In genomic region chr7:105639756-105640155, GRCm38 (mm10) we compare ENCODE assay signal across 8 mouse cellular contexts. TPM values are rescaled to one million over a fixed set of nuclear protein-coding genes. Genes with fewer than 3 reads are reported as not detected.
DNase-seq lines count a peak whose midpoint lies in the region; ATAC-seq and TF ChIP-seq lines count a peak whose summit lies in the region.

TSS of gene Timm10b (plus strand) at chr7:105640056.

- H3K4me2 ChIP-seq in forebrain, embryonic 14.5 days (ENCODE audit: low read length), result peak within 1 kb of the TSS; percentile 95
- H3K4me2 ChIP-seq in hindbrain, embryonic 12.5 days (replicated peaks), result peak within 1 kb of the TSS; percentile 82
- peak within 1 kb of the TSS; percentile 95 for H3K4me2 ChIP-seq in liver, embryonic 14.5 days (ENCODE audit: low read depth)

- H3K9me3 ChIP-seq in erythroblast, embryonic 14.5 days (ENCODE audit: control insufficient read depth, low read length), result no peaks in the 10 kb centered on the region
- no peaks in the 10 kb centered on the region for H3K9me3 ChIP-seq in ES-E14 (ENCODE audit: control insufficient read depth, insufficient read depth, low read depth, low read length)
- no peaks in the 10 kb centered on the region for H3K9me3 ChIP-seq in forebrain, embryonic 14.5 days (replicated peaks; ENCODE audit: control insufficient read depth, low read length)
- no peaks in the 10 kb centered on the region for H3K9me3 ChIP-seq in hindbrain, embryonic 12.5 days (replicated peaks)
- H3K9me3 ChIP-seq in liver, embryonic 14.5 days (ENCODE audit: control insufficient read depth, low read length), result no peaks in the 10 kb centered on the region

- no peak for DNase-seq in ES-E14 (ENCODE audit: low read depth, low spot score)
- no peak for DNase-seq in forebrain, embryonic 14.5 days (ENCODE audit: low spot score)
- DNase-seq in liver, embryonic 14.5 days (ENCODE audit: low read depth in 3 of 3, low spot score in 3 of 3), result no peak
- DNase-seq in retina, postnatal 1 day, result no peak
- no peak for DNase-seq in spleen, postnatal 14 days (ENCODE audit: low spot score in 2 of 2)

- H3K36me3 ChIP-seq in erythroblast, embryonic 14.5 days (ENCODE audit: control insufficient read depth), result peaks cover 54% of the 10 kb centered on the region
- H3K36me3 ChIP-seq in ES-E14 (ENCODE audit: control insufficient read depth, insufficient read depth, low read length, poor library complexity, severe bottlenecking), result peaks cover 21% of the 10 kb centered on the region; the same call in 1 of the 2 replicates
- H3K36me3 ChIP-seq in forebrain, embryonic 14.5 days (ENCODE audit: control insufficient read depth, insufficient read depth, low read length), result peaks cover 30% of the 10 kb centered on the region
- peaks cover 33% of the 10 kb centered on the region for H3K36me3 ChIP-seq in hindbrain, embryonic 12.5 days
- peaks cover 7% of the 10 kb centered on the region for H3K36me3 ChIP-seq in liver, embryonic 14.5 days (replicated peaks; ENCODE audit: control insufficient read depth, insufficient read depth, low read depth)

- H3K4me1 ChIP-seq in erythroblast, embryonic 14.5 days (ENCODE audit: control insufficient read depth), result peaks cover 51% of the 10 kb centered on the region
- H3K4me1 ChIP-seq in ES-E14 (ENCODE audit: control insufficient read depth in 2 of 2, insufficient read depth in 2 of 2, low read length in 2 of 2, poor library complexity in 1 of 2), result peaks cover 3% of the 10 kb centered on the region in 2 experiments; a peak in 2 of 4 replicates
- H3K4me1 ChIP-seq in forebrain, embryonic 14.5 days (ENCODE audit: control insufficient read depth, insufficient read depth, low read length), result peaks cover 11% of the 10 kb centered on the region
- peaks cover 25% of the 10 kb centered on the region for H3K4me1 ChIP-seq in hindbrain, embryonic 12.5 days
- peaks cover 4 to 11% of the 10 kb centered on the region in 2 experiments for H3K4me1 ChIP-seq in liver, embryonic 14.5 days (replicated peaks; ENCODE audit: control insufficient read depth in 2 of 2, insufficient read depth in 2 of 2, low read length in 1 of 2)

- TF ChIP-seq CTCF in liver, embryonic 14.5 days (IDR thresholded peaks at IDR 0.05; ENCODE audit: low read depth), result no peak

- H3K9ac ChIP-seq in ES-E14 (ENCODE audit: insufficient read depth, low read depth, low read length, poor library complexity, severe bottlenecking), result peak within 1 kb of the TSS; percentile 83
- peak within 1 kb of the TSS; percentile 81 for H3K9ac ChIP-seq in forebrain, embryonic 14.5 days (ENCODE audit: low read length)
- peak within 1 kb of the TSS; percentile 89 for H3K9ac ChIP-seq in hindbrain, embryonic 12.5 days
- H3K9ac ChIP-seq in liver, embryonic 14.5 days (replicated peaks), result peak within 1 kb of the TSS; percentile 84

- in situ Hi-C loops in ES-E14 (cut with MboI; ENCODE audit: low sequenced_read_pairs in 2 of 2, unreplicated experiment in 2 of 2), result no loop called here

- H3K27ac ChIP-seq in ES-E14 (ENCODE audit: insufficient read depth, low read depth, low read length, poor library complexity, severe bottlenecking), result peak within 1 kb of the TSS; percentile 34; the same call in 1 of the 2 replicates
- H3K27ac ChIP-seq in forebrain, embryonic 14.5 days (ENCODE audit: low read depth, low read length), result peak within 1 kb of the TSS; percentile 67
- H3K27ac ChIP-seq in hindbrain, embryonic 12.5 days, result peak within 1 kb of the TSS; percentile 73
- H3K27ac ChIP-seq in liver, embryonic 14.5 days, result peak within 1 kb of the TSS; percentile 59

- no peaks in the 10 kb centered on the region for H3K27me3 ChIP-seq in erythroblast, embryonic 14.5 days (ENCODE audit: control insufficient read depth)
- H3K27me3 ChIP-seq in forebrain, embryonic 14.5 days (replicated peaks; ENCODE audit: control insufficient read depth, insufficient read depth, low read length), result no peaks in the 10 kb centered on the region
- no peaks in the 10 kb centered on the region for H3K27me3 ChIP-seq in hindbrain, embryonic 12.5 days
- H3K27me3 ChIP-seq in liver, embryonic 14.5 days (ENCODE audit: control insufficient read depth, insufficient read depth, low read length), result no peaks in the 10 kb centered on the region

- TF ChIP-seq EP300 in liver, embryonic 14.5 days (IDR thresholded peaks at IDR 0.05; ENCODE audit: low read depth), result no peak

- no peak; the same call in 1 of the 2 replicates for ATAC-seq in erythroblast, adult 5-6 weeks (replicated peaks; ENCODE audit: low FRiP score, poor library complexity, severe bottlenecking)
- no peak; the same call in 1 of the 2 replicates for ATAC-seq in forebrain, embryonic 14.5 days
- no peak for ATAC-seq in hindbrain, embryonic 12.5 days (ENCODE audit: low FRiP score)
- ATAC-seq in liver, embryonic 14.5 days (ENCODE audit: insufficient read depth), result peak; percentile 14

- 0% methylated on average over 2 of the region's 2 CpGs for WGBS in forebrain, embryonic 14.5 days
- WGBS in hindbrain, embryonic 12.5 days, result 0% methylated on average over 2 of the region's 2 CpGs
- 4% methylated on average over 2 of the region's 2 CpGs for WGBS in liver, embryonic 14.5 days (ENCODE audit: insufficient replicate concordance)

- H3K4me3 ChIP-seq in erythroblast, embryonic 14.5 days (replicated peaks), result peak within 1 kb of the TSS; percentile 73
- peak within 1 kb of the TSS; percentile 82 to 97 for H3K4me3 ChIP-seq in ES-E14 (ENCODE audit: insufficient read depth in 1 of 2, low read depth in 1 of 2, low read length in 2 of 2, poor library complexity in 1 of 2, severe bottlenecking in 1 of 2)
- peak within 1 kb of the TSS; percentile 68 for H3K4me3 ChIP-seq in forebrain, embryonic 14.5 days (ENCODE audit: low read depth, low read length)
- peak within 1 kb of the TSS; percentile 71 for H3K4me3 ChIP-seq in hindbrain, embryonic 12.5 days
- H3K4me3 ChIP-seq in liver, embryonic 14.5 days (ENCODE audit: insufficient read depth in 1 of 2, low read depth in 2 of 2, low read length in 2 of 2), result peak within 1 kb of the TSS; percentile 87 to 94

TF ChIP-seq in ES-E14, 5 proteins besides CTCF, POLR2A, EP300 and RAD21:
- no peak for TF ChIP-seq HCFC1 (IDR thresholded peaks at IDR 0.05; ENCODE audit: borderline replicate concordance, insufficient read depth, low read length)
- no peak for TF ChIP-seq ZNF384 (IDR thresholded peaks at IDR 0.05; ENCODE audit: low read depth, low read length)
- TF ChIP-seq MAFK (IDR thresholded peaks at IDR 0.05; ENCODE audit: insufficient read depth, low read depth, low read length), result no peak
- TF ChIP-seq ZC3H11A (IDR thresholded peaks at IDR 0.05; ENCODE audit: borderline replicate concordance, low read depth, low read length), result no peak
- no peak for TF ChIP-seq CHD2 (IDR thresholded peaks at IDR 0.05; ENCODE audit: low read depth, low read length)

RNA-seq across cellular contexts. Expression of gene Timm10b, which starts in this region (rescaled TPM):
- polyA plus RNA-seq in erythroblast, embryonic 14.5 days (2012), result 24.4 and 28.7 TPM in 2 replicates
- 5.4 and 13.2 TPM in 2 replicates for total RNA-seq in erythroblast, adult 5-6 weeks (2015; ENCODE audit: low replicate concordance)
- 7.4 and 32.9 TPM in 2 replicates for total RNA-seq in erythroblast, adult 5-6 weeks (2017; ENCODE audit: low replicate concordance)
- 75.4 and 85.5 TPM in 2 replicates for total RNA-seq in ES-E14 (2012; rRNA removed)
- 137 and 144 TPM in 2 replicates for polyA plus RNA-seq in forebrain, embryonic 14.5 days (2014; fragmentation: Nextera tagmentation; extraction: Ambion mirVana)
- 127 and 151 TPM in 2 replicates for polyA plus RNA-seq in hindbrain, embryonic 12.5 days (2016; fragmentation: Nextera tagmentation; extraction: Ambion mirVana)
- polyA plus RNA-seq in liver, embryonic 14.5 days (2012; rRNA removed), result 47.6 and 58.7 TPM in 2 replicates
- 120 and 122 TPM in 2 replicates for polyA plus RNA-seq in liver, embryonic 14.5 days (2014; fragmentation: Nextera tagmentation; extraction: Ambion mirVana)
